Comparison of ENCODE assay signal across 15 mouse cellular contexts in genomic region chr17:48672749-48673148, GRCm38 (mm10).
"Had no signal": no experiment of that assay in that cellular context is flagged by ENCODE, and none has a peak within 500 bp of the region (broad histone marks: within the 10 kb centered on the region; RNA-seq: fewer than 3 reads in every experiment).

No protein-coding gene starts in this region.

- H3K27ac ChIP-seq: neural tube, embryonic 15.5 days; stomach, embryonic 15.5 days; stomach, postnatal 0 days had no signal

- H3K36me3 ChIP-seq: neural tube, embryonic 15.5 days; stomach, embryonic 15.5 days had no signal

- DNase-seq: retina, postnatal 1 day; right cerebral cortex, adult 18-20 months; right cerebral cortex, postnatal 14 days; right cerebral cortex, postnatal 25 days; right cerebral cortex, postnatal 4 days; spleen, adult 18-20 months; thymus, adult 18-20 months; thymus, adult 2 months; thymus, postnatal 14 days; thymus, postnatal 25 days; thymus, postnatal 36 days; thymus, postnatal 4 days had no signal

- H3K27me3 ChIP-seq: neural tube, embryonic 15.5 days; stomach, embryonic 15.5 days had no signal

- H3K9me3 ChIP-seq: stomach, embryonic 15.5 days had no signal

- H3K9ac ChIP-seq: neural tube, embryonic 15.5 days; stomach, embryonic 15.5 days had no signal

- H3K4me1 ChIP-seq: neural tube, embryonic 15.5 days; stomach, embryonic 15.5 days had no signal

- H3K4me2 ChIP-seq: neural tube, embryonic 15.5 days; stomach, embryonic 15.5 days had no signal

- H3K4me3 ChIP-seq: neural tube, embryonic 15.5 days; stomach, embryonic 15.5 days had no signal
